Mouse (Mus musculus) frontal cortex, postnatal 10 days (tissue): ENCODE measurements at regions not wholly inside any gene's neighbourhood (a gene's known extent, or its start where the extent isn't known, plus 50 kb on each side); places are given as distances from the start of the nearest gene placed in this dataset.
A peak's percentile ranks its signal among the peaks of the same experiment; 100 is the strongest.

Source experiments
- DNase-seq, 2 experiments: peaks; one replicate each; pipeline ENCODE4 v3.0.0; 2022; ENCODE audit warnings: low spot score in 2 of 2, mixed read lengths in 1 of 2

DNA sequence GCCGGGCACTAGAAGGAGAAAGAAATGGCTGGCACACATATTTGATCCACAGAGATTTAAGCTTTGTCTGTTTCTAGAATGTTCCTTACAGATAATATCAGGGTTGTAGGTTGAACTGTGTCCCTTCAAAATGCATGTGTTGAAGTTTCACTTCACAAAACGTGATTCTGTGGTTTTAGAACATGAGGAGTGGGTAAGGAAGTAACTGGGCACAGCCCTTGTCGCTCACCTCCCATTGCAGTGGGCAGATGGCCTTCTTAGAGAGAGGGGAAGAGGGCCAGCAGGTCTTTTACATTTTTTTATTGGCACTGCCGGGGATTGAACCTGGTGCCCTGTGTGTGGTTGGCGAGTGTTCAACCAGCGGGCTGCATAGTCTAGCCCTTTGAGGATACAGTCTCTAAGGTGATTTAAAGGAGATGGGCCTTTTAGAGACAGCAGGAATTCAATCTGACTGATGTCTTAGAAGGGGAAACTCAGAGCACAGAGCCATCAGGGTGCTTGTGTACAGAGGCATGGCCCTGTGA lies 64.0 kb upstream of the Gjb5 start:
- DNase-seq = no peak

DNA sequence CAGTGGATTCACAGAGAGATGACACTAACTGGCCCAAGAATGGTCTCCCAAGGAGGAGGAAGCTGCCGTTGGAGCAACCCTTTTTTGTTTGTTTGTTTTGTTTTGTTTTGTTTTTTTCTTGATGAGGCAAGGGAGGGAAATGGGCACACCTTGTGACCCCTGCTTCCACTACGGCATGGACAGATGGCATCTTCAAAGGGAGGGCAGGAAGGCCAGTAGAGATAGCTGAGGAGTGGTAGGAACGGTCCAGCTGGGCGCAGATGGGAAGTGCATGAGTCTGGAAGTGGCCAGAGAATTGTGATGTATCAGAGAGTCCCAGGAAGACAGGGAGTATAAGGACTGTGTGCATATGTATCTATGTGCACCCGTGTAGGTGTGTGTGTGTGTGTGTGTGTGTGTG lies 63.1 kb upstream of the Gjb5 start:
- DNase-seq = no peak

DNA sequence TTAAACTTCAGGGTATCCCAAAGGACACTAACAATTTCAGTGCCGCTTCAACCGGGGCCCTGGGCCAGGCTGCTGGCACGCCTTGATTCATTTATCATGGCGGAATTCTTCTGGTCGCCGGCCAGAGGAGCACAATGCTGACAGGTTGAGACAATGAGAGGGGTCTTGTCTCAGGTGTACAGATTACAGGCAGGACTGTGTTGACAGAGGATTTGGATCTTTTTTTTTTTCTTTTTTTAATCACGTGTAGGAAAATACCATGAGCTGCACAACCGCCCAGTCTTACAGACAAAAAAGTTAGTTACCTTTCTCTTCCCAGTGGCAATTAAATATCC lies 61.8 kb upstream of the Gjb5 start:
- no peak for DNase-seq

DNA sequence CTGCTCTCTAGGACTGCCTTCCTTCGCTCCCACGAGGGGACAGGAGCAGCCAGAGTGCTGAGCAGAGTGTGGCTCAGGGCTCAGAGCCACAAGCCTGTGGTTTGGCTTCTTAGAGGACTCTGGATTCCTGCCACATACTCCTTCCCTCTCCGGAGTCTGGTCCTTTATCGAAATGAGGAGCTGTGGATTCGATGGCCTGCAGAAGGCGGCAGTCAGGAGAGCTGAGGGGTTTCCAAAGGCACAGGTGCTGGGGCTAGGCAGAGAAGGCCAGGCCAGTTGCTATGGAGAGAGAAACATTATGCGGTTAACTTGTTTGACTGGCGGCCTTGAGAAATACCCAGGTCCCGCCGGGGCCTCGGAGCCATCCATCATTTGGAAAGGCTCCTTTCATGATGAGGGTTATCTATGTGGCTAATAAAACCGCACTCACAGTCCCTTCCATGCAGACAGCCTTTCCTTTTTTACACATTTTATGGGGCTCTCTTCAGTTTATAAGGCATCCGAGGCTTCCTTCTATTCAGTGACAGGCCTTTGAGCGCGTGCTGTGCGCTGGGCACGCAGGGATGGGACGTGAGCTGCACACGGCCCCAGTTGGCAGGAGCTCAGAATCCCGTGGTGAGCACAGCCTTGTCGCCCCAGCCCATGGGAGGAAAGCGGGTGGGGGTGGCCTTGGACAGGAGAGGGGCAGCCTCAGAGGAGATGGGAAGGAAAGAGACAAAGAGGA lies 61.2 kb upstream of the Gjb5 start:
- peak; percentile 18 to 24 for DNase-seq

DNA sequence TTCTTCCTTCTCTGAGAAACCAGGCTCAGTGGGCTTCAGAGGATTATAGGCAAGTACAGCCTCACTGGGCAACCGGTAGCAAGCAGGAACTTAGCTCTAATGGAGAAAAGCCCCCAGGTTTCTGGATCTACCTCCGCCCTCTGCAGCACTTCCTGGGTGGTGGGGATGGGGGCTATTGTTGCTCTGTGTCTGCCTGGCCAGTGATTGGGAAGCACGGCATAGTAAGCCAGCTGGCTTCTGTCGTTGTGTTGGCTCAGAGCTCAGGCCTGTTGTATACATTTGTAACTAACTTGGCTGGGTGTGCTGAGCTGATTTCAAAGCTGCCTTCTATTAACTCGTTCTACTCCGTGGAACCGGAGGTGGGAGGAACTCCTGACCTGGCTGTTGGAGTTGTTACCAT lies 58.9 kb upstream of the Gjb5 start:
- DNase-seq = peak; percentile 20 to 21

DNA sequence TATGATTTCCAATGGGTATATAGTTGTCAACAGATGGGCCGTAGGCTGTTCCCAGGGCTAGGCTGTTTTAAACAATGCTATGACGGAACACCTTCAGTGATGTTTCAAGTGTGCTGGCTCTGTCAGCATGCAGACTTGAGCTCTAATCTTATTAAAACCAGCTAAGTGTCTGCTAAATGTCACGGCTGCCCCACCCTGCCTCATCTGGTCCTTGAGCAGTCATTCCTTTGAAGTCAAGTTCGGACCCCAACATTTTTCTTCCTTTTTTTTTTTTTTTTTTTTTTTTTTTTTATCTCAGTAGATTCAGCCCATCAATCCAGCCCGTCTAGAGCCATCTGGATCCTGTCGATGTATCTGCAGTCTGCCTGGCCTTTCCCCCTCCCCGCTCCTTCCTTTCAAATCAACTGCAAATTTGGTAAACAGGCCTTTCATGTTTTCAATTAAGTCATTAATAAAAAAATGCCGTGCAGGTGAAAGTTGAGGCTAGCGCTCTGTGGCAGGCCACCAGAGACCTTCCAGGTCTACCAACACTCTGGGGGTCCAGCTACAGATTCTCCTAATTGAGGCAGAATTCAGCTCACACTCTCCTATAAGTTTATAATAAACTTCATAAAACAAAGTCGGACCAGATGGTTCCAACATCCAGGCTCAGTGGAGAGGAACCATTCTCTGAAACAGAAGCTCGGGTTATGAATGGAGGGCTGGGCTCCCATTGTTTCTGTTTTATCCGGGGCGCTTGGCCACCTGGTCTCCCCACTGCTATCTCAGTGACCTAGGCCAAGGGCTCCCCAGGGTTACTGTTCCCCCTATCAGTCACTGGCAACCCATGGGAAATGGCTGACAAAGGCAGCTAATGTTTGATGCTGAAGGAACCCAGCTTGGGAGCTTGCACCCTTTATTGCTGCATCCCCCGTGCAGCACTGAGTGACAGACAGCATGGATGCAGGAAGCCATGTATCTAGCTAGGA lies 56.3 kb upstream of the Gjb5 start:
- DNase-seq = no peak
